Mouse (Mus musculus) kidney, adult 2 months (tissue): ENCODE results near the gene Lrrc71.

ENCODE experiments used
- CTCF ChIP-seq: fragments of 200-500 bp; conservative IDR thresholded peaks from 2 replicates; pipeline ENCODE4 v1.5.1; 2011; ENCODE audit warnings: low read depth, mild to moderate bottlenecking, control low read depth, low read length, moderate library complexity, mixed read lengths; ENCODE audit not compliant: insufficient read depth, insufficient read length
- POLR2A ChIP-seq: fragments of 200-500 bp; IDR thresholded peaks from one replicate; pipeline ENCODE4 v1.6.1; 2011; ENCODE audit warnings: low read depth, low read length, control low read depth

GRCm38 (mm10) chr3:87765091-87765490 is 16.7 kb upstream of the Lrrc71 start:
- TF ChIP-seq CTCF (no peak), POLR2A (no peak)
